Mouse (Mus musculus) kidney, postnatal 36 days (tissue): ENCODE data around the gene Cacna1d.

Experiments used
- DNase-seq, 2 experiments: peaks; one replicate each; pipeline ENCODE4 v3.0.0; 2021 to 2022; ENCODE audit warnings: mixed read lengths in 2 of 2

Cacna1d gene

GRCm38 (mm10) chr14:30138379-30138964 is 352.8 kb downstream of the Cacna1d start:
- DNase-seq: no peak

GRCm38 (mm10) chr14:30137961-30138360 is 353.3 kb downstream of the Cacna1d start:
- DNase-seq: no peak

- peak; percentile 84 to 89 for DNase-seq
These were observed 354.3 kb downstream of the Cacna1d start for GRCm38 (mm10) chr14:30136965-30137364.

GRCm38 (mm10) chr14:30135351-30135750 is 355.9 kb downstream of the Cacna1d start:
- DNase-seq: no peak

- DNase-seq: no peak
These were observed 357.6 kb downstream of the Cacna1d start for GRCm38 (mm10) chr14:30133684-30134083.

GRCm38 (mm10) chr14:30131256-30131655 is 360.0 kb downstream of the Cacna1d start:
- no peak for DNase-seq

- no peak for DNase-seq
These were observed 361.2 kb downstream of the Cacna1d start for GRCm38 (mm10) chr14:30130092-30130491.

- peak; percentile 13 to 58 for DNase-seq
These were observed 361.9 kb downstream of the Cacna1d start for GRCm38 (mm10) chr14:30129378-30129777.

GRCm38 (mm10) chr14:30124951-30125690 is 366.1 kb downstream of the Cacna1d start:
- no peak for DNase-seq

- DNase-seq: no peak
These were observed 371.2 kb downstream of the Cacna1d start for GRCm38 (mm10) chr14:30120023-30120422.

GRCm38 (mm10) chr14:30113392-30114108 is 377.7 kb downstream of the Cacna1d start:
- DNase-seq: no peak

GRCm38 (mm10) chr14:30109079-30109478 is 382.2 kb downstream of the Cacna1d start:
- DNase-seq: peak in 1 of 2 experiments; percentile 33

GRCm38 (mm10) chr14:30106550-30106949 is 384.7 kb downstream of the Cacna1d start:
- DNase-seq: no peak

- DNase-seq: no peak
These were observed 385.7 kb downstream of the Cacna1d start for GRCm38 (mm10) chr14:30105551-30105950.

GRCm38 (mm10) chr14:30103946-30104536 is 387.2 kb downstream of the Cacna1d start:
- DNase-seq: no peak

GRCm38 (mm10) chr14:30097239-30097638 is 394.0 kb downstream of the Cacna1d start:
- peak; percentile 43 to 66 for DNase-seq

GRCm38 (mm10) chr14:30092426-30092825 is 398.8 kb downstream of the Cacna1d start:
- DNase-seq: no peak

GRCm38 (mm10) chr14:30092021-30092420 is 399.2 kb downstream of the Cacna1d start:
- DNase-seq: no peak

- DNase-seq: no peak
These were observed 411.5 kb downstream of the Cacna1d start for GRCm38 (mm10) chr14:30079729-30080128.

GRCm38 (mm10) chr14:30078115-30078808 is 413.0 kb downstream of the Cacna1d start:
- DNase-seq: peak; percentile 69 to 80

- DNase-seq: no peak
These were observed 415.9 kb downstream of the Cacna1d start for GRCm38 (mm10) chr14:30075268-30075887.

- no peak for DNase-seq
These were observed 422.7 kb downstream of the Cacna1d start for GRCm38 (mm10) chr14:30068566-30068965.
